Mouse (Mus musculus): Measurements from ENCODE around the gene Dcaf1.

- TF ChIP-seq CTCF (IDR thresholded peaks at IDR 0.05; ENCODE audit: low read depth, low read length) (no peak), GATA2 (IDR thresholded peaks at IDR 0.05; ENCODE audit: borderline replicate concordance, low read depth, low read length) (no peak), TAL1 (conservative IDR thresholded peaks at IDR 0.05; ENCODE audit: low read depth, low read length) (no peak), POLR2AphosphoS5 (IDR thresholded peaks at IDR 0.05; ENCODE audit: insufficient replicate concordance, low read depth, low read length) (no peak), GATA1 (IDR thresholded peaks at IDR 0.05; ENCODE audit: borderline replicate concordance, low read length) (no peak)
Observed at GRCm38 (mm10) chr9:106785206-106785605, 36.5 kb upstream of the Dcaf1 start.
